Mouse (Mus musculus) fat pad, adult 2 months (tissue): ENCODE data around the gene Zbtb40.

ENCODE experiments used
- DNase-seq: peaks from one replicate; pipeline ENCODE4 v3.0.0-alpha.2; 2011; ENCODE audit warnings: low read depth, low spot score; ENCODE audit errors: extremely low read depth

Zbtb40 gene

DNA sequence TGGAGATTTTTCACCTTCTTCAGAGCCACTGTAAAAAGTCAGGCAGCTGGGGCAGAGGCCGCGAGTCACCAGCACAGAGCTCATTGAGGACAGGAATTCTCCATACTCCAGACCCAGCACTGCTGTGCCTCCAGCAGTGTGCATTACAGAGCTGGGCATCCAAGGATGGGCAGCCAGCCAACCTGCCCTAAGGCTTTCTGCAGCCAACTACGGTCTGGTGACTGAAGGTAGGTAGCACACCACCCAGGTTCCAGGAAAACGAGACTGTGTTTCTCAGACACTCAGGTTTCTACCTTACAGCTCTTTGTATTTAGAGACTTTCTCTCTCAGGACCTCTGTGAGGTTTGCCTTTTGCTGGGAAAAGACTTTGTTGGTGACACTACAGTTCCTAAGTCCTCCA lies 67.7 kb downstream of the Zbtb40 start:
- no peak for DNase-seq

DNA sequence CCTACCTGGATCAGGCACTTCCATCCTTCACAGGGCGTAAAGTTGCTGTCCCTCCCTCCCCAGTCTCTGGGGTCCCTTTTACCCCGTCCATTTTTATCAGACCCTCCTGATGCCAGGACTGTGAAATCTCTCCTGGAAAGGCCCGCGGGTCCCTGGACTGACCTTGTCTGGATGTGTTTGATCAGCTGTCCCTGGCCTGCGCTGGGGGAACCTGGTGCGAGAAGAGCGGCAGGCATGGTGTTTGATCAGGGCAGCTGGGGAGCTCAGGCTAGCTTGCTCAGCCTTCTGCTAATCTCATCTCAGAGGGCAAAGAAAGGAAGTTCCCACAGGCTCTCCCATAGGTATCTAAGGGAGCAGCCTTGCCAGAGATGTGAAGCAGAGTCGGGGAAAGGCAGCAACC lies 71.4 kb downstream of the Zbtb40 start:
- no peak for DNase-seq

DNA sequence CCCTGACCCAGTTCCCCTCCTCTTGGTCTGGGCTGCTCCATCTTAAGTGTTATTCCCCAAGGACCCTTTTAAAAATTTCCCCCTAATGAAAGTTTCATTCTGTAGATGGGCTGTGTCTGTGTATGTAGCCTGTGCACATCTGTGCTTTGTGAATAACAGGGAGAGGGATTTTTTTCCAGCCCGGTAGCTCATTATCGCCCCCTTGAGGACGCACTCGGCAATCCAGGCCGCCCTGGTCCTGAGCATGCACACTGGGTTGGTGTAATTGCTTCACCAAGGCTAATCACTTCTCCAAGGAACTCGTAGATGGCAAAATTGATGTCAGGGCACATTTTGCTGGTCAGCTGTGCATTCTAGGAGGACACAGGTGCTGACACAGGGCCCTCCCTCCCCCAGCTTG lies 77.7 kb downstream of the Zbtb40 start:
- no peak for DNase-seq

DNA sequence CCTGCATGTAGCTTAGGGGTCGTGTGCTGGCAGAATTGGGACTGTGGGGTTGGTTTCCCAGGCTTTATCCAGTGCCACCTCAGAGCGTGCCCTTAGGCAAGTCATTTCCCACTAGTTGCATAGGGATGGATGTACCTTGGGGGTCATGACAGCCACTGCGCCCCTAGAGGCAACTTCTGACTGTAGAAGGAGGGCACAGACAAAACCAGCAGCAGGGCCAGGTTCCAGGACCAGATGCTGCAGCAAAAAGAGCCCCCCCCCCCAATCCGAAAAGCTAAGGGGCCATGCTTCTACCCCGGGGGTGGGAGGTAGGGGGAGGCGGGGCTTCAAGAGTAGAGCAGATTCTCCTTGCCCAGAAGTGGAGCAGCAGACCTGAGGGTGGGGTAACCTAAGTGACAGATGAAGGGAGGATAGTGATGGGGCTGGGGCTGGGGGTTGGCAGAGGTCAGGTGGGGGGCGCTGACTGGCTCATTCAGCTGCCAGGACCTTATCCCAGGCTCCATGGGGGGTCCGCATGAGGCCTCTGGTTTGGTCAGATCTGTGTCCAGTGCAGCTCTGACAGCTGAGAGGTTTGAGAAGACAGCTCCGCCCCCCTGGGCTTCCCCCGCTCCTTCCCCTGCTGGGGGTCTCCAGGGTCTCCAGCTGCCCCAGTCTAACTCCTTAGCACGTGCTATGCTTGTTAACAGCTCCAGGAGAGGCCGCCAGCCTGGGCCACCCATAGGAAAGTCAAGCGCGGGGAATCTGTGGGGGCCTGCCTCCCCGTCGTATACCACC lies 78.9 kb downstream of the Zbtb40 start:
- no peak for DNase-seq

DNA sequence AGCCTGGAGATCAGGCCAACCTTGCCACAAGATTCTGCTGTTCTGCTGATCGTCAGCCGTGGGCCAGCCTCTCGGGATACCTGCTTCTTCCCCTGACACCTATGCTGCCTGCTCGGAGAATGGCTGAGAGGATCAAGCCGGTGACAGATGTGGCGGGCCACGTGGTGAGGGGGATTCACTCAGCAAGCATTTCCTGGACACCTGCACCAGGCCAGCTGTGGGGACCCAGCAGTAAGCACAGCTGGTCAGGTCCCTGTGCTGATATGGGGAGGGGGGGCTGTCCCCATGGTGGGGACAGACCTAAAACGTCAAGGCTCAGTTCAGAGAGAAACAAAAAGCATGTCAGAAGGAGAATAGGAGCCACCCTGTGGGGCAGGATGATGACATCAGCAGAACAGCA lies 79.5 kb downstream of the Zbtb40 start:
- DNase-seq = no peak

DNA sequence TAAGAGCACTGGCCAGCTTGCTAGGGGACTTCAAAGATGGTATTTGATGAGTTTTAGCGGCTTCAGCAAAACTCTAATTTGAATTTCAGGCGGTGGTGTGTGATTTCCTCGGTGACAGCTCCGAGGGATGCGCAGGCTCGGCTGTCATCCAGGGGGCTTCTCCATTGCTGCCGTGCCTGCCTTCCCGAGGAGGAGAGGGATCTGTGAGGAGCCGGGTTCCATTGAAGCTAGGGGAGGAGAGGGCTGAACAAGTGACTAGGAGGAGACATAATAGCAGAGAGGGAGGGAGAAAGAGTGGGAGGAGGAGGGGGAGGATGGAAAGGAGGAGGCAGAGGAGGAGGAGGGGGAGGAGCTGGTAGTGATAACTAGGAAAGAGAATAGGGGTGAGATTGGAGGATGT lies 81.1 kb downstream of the Zbtb40 start:
- no peak for DNase-seq

DNA sequence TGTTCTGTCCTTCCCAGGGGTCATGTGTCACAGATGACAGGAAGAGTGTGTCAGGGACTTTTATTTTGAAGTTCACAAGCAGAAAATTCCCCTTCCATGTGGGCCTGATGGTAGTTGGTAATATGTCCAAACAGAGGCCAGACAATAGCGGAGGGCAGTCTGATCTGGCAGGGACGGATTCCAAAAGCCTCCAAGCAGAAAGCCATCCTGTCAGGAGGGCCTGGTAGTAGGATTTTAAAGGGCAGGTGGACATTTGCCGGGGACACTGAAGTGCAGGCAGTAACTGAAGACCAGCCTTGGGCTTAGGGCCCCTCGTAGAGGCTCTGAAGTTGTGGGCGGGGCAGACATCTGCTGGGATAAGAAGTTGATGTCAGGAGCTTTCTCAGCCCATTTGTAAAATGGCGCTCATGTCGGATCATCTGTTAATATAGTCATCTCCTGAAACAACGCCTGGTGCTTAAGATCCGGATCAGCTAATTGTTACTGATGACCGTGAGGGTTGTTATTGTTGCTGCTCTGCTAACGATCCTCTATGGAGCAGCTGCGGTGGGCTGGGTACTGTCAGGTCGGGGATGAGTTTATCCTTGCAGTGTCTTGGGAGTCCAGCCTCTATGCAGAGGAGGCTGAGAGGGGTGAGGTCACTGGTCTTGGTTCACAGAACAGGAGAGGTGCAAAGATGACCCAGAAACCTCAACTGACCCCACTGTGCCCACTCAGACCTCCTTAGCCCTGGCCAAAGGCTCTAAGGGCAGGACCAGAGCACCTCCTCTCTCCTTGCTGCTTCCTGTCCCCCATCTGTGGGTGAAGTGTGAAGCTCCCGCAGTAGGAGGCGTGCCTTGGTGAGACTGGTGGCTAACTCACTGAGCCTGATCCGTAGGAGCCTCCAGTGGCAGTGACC lies 81.9 kb downstream of the Zbtb40 start:
- no peak for DNase-seq

DNA sequence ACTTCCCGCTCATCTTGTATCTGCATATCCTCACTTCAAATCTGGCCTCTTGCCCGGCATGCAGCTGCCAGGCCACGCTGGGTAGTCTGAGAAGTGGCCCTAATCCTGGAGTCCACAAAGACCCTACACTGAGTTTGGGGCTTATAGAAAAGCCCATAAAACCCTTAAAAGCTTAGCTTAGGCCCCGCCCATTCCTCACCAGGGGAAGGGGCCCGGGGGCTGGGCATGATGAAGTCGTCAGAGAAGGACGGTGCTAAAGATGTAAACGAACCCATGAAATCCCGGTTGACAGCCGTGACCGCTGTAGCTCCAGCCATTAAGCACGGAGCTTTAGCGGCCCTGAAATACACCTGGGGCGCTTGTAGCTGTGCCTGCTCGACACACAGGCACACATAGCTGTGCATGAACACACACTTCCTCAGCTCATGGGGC lies 83.6 kb downstream of the Zbtb40 start:
- no peak for DNase-seq

DNA sequence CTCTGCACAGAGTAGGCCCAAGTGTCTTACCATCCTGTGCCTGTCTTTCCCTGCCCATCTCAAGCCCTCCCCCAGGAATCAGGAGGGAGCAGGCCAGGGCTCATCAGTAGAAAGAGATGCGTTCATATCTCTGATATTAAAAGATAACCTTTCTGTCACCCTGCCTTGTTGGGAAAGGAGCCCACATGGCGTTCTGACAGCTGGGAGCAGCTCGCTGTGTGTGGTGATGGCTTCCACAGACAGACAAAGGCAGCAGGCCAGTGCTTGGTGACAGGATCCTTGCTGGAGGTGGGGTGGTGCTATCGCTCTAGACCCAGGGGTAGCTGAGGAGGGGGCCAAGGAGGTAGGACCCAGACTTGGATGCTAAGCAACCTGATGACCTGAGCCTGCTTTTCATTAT lies 86.2 kb downstream of the Zbtb40 start:
- no peak for DNase-seq

DNA sequence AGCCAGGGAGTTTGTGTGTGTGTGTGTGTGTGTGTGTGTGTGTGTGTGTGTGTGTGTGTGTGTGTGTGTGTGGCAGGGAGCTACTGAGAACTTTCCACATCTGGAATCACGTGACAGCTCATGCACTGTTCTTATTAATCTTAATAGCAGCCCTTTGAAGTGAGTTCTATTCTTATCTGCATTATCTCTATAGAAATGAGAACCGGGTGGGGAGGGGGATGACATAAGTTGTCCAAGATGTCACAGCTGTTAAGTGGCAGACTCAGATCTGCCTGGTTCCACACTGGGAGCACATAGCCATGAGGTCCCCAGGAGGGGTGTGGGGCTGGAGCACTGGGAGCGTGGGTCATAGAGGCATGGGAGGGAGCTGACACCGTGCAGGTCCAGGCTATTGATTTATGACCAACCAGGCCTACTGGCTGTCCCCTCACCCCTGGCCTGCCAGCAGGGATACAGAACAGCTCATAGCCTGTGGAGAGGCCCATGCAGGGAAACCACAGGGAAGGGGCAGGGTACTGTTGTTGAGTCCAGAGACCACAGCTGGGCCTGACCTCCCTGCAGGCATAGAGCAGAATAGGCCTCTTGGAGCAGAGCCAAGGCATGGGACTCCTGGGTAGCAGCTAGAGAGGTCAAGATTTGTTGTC lies 86.8 kb downstream of the Zbtb40 start:
- DNase-seq = no peak

DNA sequence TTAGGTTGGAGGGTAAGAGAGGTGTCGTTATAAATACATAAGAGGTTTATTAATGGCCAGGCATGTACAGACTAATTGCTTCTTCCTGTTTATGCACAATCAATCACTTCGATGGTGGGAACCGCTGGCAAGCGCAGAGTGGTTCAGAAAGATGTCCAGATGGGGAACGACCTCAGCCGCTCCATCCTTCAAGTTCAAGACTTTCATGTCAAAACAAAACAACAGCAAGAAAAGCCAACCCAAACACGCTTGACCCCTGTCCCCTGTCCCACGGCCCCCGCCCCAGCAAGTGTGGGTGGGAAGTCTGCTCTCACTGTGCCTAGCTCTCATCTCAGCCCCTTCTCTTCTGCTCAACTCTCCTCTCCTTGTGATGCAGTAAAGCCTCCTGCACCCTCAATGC lies 88.0 kb downstream of the Zbtb40 start:
- no peak for DNase-seq

DNA sequence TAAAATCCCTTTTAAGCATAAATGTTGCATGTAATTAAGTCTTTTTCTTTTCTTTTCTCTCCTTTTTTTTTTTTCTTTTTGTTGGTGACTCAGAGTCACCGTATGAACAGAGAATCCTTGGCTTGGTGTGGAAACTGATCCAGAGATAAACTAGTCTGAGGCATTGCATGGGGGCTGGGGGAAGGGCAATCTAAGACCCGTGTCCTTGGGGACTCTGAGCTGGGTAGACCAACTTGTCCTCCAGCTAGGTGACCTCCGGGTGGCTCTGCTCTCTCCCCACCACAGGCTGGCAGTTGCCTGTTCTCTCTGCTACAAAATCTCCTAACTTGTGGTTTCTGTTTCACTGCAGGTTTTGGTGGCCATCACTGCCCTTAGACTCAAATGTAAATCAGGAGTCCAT lies 88.5 kb downstream of the Zbtb40 start:
- no peak for DNase-seq

DNA sequence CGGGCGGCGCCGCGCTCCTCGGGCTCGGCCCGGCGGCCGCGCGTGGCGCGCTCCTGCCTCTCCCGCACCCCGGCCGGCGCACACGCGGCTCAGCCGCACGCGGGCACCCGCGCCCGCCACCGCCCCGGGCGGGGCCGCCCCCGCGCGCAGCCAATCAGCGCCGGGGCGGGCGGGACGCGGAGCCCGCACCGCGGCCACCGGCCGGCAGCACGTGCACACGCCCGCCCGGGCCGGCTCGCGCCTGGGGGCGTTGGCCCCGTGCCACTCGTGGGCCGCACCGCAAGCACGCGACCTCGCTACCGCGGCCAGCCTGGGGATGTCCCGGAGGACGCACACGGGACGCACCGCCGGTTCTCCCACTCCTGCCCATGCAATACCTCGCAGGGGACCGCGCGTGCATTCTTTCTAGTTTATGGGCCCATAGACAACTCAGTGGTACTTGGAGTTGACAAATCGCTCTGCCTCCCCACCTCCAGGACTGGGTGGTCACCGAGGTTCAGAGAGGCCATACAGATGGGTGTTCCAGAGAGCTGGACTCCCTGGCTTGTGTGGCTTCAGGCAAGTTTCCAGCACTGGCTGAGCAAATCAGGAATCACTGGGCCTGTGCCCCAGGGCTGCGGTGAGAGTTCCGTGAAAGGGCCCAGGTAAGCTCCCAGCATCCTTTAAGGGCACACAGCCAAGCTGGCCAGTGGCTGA lies 91.7 kb downstream of the Zbtb40 start, which contains the start of gene Epha8:
Gene Epha8 (minus strand): TSS at position 66 of the 696 bp plus-strand sequence.
- no peak for DNase-seq

DNA sequence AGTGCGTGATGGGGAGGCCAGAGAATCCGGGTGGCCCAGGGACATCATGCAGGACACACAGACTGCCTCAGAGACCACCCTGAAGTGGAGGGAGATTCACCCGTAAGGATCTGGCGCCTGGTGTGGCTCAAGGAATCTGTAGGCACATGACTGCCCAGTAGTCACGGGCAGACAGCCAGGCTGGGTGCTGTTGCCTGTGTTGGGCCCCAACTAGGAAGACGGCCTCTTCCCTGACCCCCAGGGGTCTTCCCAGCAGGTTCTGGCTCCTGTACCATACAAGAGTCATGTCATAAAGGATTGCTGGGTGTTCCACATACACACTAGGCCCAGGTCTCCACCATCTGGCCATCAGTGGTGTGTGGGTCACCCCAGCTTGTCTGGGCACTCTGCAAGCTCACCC lies 94.0 kb downstream of the Zbtb40 start:
- DNase-seq = no peak

DNA sequence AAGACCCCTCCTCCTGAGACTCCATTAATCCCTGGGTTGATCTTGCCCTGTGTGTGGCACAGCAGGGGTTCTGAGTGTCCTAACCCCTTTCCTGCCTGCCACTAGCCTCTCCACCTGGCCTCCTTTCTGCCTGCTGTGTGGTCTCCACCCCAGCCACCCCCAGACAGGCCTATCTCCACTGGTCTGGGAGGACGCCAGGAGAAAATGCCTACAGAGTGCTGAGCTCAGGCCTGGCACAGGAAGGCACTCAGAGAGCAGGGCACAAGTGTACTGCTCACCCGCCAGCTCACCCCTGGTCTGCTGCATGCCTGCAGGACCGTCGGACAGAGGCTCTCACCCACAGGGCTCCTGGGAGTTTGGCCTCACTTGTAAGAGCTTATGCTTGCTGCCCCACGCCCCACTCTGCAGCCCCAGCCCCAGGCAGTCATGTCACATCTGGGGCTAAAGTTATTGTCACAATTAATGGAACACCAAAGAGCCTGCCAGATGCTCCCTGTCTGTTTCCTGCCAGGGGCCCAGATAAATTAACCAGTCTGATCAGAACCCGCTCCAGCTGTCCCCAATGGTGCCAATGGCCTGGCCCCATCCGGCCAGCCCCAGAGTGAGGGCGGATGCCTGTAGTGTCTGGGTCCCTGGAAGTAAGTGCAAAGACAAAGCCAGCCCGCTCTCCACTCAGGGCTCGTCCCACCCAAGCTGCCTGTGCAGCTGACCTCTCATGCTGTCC lies 99.2 kb downstream of the Zbtb40 start:
- DNase-seq = no peak

DNA sequence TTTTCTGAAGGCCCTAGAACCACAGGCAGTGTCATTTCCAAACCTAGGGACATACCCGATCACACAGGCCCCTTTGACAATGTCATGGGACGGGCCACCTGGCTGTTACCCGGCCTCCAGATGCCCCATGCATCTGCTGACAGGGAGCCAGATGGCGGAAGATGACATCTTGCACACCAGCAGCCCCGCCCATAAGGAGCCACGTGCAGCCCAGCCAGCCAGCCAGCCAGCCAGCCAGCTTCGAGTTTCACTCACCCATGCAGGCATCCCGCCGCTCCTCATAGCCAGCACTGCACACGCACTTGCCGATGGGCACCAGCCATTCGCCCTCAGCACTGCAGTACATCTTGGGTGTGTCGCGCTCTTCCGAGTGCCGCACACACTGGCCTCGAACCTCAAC lies 103.2 kb downstream of the Zbtb40 start:
- DNase-seq = no peak

DNA sequence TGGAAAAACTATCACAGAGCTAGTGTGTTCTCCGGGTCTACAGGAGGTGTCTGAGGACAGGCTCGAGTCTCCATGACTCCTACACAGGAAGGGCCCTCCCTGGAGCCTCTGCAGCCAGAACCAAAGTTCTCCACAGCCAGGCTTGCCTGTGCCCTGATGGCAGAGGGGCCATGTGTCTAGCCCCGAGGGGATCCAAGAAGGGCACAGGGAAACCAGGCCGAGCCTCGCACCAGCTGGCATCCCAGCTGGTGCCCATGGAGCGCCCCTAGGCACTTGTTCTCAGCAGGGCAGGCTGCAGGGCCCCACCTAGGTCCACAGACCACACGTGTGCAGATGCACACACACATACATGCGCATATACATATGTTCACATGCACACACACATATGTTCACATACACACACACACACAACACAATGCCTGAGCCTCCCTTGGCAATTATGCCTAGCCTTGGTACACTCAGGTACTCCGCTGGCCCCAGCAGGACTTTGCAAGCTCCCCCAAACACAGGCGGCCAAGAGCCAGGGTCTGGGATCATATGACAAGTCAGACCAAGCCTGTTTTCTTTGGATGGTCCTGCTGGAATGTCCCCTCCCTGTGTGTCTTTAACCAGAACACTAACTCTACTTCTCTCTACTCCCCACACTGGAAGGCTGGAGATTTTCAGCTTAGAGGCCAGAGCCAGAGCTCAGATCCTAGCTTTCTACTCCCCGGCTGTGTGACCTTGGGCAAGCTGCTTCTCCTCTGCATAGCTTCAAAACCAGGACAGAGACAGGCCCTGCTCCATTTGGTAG lies 103.8 kb downstream of the Zbtb40 start:
- DNase-seq = no peak

DNA sequence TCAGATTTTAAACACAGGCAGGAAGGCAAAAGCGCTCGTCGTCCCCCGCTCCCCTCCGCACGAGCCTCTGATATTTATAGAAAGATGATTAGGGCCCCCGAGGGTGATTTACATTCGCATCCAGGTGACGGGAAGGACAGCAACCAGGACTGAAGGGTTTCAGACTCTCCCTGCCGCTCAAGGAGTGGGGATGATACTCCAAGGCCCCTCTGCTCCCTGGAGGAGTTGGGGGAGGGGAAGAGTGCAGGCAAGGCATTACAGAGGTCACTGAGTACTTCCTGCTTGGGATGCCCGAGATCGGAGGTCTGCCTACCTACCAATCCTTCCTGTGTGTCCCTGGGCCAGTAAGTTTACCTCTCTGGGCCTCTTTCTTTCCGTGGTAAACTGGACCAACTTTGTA lies 105.4 kb downstream of the Zbtb40 start:
- DNase-seq = no peak

DNA sequence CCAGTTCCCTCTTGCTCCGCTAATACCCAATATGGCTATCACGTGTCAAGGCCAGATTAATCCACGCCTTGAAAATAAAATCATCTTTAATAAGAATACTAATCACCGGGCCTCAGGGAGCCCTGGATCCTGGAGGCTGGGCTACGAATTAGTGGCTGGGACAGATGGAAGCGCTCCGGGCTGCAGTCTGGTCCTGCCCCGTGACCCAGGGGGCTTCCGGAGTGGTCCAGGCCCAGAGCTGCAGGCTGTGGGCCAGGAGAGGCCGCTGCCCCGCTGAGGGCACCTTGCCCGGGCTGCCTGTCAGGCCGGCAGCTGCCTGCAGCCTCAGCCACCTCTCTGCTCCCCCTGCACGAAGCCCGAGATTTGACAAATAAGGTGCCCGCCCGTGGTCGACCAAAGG lies 105.8 kb downstream of the Zbtb40 start:
- no peak for DNase-seq

DNA sequence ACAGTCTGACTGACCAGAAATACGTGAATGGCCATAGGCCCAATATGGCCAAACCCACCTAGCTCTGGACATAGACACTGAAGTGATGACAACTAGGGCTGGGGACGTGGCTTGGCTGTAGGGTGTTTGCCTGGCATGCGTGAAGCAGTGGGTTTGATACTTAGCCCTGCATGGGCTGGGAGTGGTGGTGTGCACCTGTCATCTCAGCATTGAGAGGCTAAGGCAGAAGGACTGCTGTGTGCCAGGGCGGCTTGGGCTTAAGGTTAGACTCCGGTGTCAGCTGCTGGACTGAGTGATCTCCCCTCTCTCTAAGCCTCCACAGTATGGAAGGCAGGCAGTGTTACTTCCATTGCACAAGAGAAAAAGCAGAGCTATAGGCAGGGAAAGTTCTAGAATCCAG lies 110.7 kb downstream of the Zbtb40 start:
- DNase-seq = no peak
